12 mouse cellular contexts compared by ENCODE assay signal in the genomic region with DNA sequence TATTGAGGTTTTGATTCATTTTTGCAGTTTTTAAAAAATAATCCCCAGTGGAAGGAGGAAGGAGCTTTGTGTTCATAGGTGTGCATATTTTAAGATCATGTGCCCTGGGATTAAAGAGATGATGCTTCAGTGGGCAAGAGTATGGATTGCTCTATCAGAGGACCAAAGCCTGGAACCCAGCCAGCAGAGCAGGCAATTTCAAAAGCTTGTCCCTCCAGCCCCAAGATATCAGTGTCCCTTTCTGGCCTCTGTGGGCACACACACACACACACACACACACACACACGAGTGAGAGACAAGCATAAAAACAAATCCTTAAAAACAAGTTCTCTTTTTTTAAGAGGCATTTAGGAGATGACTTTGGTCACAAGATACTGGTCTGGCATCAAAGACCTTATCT.
"Had no signal": no experiment of that assay in that cellular context is flagged by ENCODE, and none has a peak within 500 bp of the region (broad histone marks: within the 10 kb centered on the region; RNA-seq: fewer than 3 reads in every experiment).

No protein-coding gene starts in this region.

- DNase-seq: left cerebral cortex, postnatal 4 days; liver; liver, embryonic 13.5 days; liver, postnatal 0 days; lung, adult 18-20 months; lung, adult 2 months; lung, embryonic 14.5 days; lung, postnatal 10 days; lung, postnatal 14 days; lung, postnatal 36 days; lung, postnatal 4 days; midbrain, embryonic 14.5 days had no signal
